Mouse (Mus musculus) bone marrow macrophage, adult 2 months (primary cell): ENCODE measurements around the gene Foxn3.

Experiments
- CTCF ChIP-seq: IDR thresholded peaks from 2 replicates; pipeline ENCODE4 v1.5.1; 2012; ENCODE audit warnings: low read depth, mild to moderate bottlenecking, low read length, moderate library complexity
- POLR2A ChIP-seq: IDR thresholded peaks from 2 replicates; pipeline ENCODE4 v1.6.1; 2012; ENCODE audit warnings: mild to moderate bottlenecking, low read depth, low read length, borderline replicate concordance

GRCm38 (mm10) chr12:99527452-99527851 lies 35.9 kb downstream of the Foxn3 start:
- no peak for TF ChIP-seq CTCF
- no peak for TF ChIP-seq POLR2A
